Mouse (Mus musculus): Measurements from ENCODE around the gene Bptf.
"Not testable (repeated sequence)": the region's sequence is repeated elsewhere in the genome, so short reads cannot be mapped to it uniquely, and the experiment has no call there.

Gene Bptf

DNA sequence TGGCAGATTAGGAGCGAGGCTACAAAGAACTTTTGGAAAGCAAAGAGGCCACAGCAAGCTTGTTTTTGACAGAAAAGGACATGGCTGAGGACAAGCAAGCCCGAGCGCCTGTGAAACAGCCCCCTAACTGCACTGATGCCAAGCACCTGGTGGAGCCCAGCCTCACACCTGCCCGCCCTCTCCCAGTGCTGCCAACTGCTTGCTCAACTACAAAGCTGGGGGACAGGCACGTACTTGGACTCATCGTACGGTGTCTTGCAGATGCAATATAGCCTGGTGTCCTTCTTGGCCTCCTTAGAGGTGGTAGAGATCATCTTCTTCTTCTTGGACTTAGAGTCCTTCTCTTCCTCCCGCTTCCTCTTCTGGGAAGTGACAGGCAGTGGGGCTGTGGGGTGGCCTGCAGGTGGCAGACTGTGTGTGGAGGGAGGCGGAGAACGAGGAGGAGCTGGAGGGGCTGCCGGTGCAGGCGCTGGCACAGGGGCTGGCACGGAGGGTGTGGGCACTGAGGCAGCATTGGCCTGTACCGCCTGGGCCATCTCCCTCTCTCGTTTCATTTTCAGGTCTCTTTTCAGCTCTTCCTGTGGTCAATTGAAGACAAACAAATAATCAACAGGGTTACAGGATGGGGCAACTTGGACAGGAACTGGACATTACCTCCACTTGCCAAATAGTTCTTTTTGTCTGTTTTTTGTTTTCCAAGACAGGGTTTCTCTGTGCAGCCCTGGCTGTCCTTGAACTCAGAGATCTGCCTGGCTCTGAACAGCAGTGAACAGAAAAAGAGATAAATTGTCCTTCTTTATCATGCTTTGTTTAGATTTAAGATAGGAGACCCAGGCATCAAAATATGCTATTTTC lies 84.9 kb downstream of the Bptf start:
- DNase-seq: no peak

- no peak for DNase-seq
These were observed 86.4 kb downstream of the Bptf start for GRCm38 (mm10) chr11:107045546-107045945.

DNA sequence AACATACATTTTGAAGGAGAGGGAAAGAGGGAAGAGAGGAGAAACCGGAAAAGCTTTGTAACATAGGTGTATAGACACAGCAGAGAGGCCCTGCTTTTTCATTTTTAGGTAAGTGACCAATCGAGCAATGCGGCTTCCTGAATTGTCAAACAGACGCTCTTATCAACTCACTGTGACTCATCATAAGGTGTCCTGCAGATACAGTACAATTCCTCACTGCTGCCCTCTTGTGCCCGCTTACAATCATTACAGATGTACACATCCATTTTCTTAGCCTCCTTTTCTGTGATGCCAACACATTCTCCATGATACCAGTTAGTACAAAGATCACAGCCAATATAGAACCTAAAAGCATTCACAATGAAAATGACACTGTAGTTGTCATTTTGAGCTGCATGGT lies 87.6 kb downstream of the Bptf start:
- DNase-seq: peak; percentile 52 to 61

- DNase-seq: peak in 1 of 2 experiments; percentile 63
These were observed 88.6 kb downstream of the Bptf start for GRCm38 (mm10) chr11:107043361-107043760.

DNA sequence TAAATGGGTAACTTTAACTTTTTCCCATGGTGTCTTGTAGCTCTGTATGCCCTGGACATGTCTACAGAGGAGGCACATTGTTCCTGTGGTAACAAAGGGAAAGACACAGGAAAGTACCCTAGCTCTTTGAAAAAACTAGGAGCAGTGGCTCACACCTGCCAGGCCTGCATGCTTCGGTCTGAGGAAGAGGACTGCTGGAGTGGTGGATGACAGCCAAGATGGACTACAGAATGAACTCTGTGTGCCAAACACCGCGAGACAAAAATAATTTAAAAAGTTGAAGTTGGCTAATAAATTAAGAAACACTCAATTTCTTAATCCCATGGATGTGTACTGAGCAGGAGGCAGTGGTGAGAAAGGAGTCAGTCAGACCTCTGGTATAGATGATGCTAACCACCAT lies 90.5 kb downstream of the Bptf start:
- DNase-seq: no peak

DNA sequence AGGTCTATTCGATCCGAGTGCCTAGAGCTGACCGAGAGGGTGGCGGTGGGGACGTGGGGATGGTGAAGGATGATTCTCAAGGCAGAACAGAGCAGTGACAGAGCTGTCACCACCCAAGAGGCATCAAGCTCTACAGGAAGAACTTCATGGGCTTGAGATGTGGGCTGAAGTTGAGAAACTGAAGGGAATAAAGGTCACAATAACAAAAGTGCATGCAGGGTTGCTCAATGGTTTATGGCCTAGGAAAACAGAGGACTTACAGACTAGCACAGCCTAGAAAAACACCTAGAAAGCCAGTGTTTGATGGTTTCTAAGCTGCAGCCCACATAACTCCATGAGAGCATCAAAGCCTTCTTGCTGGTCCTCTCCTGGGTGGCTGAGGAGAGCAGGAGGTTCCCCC lies 92.5 kb downstream of the Bptf start:
- no peak for DNase-seq

GRCm38 (mm10) chr11:107034085-107034810 lies 97.7 kb downstream of the Bptf start:
- no peak for DNase-seq

DNA sequence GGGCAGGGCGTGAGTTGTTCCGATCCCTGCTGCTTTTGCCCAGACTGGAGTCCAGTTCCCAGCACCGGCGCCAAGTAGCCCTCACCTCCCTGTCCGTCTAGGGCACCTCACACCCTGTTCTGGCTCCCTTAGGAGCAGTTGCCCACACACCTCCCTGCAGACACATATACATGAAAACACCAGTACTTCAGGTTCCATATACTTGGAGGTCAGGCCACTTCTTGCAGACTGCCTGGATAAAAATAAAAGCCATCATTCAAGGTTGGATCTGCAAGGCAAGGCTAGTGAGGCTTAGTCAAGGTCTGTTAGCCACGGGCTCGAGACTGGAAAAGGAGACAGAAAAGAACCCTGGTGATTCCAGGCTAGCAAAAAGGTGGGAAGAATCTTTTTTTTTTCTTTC lies 100.3 kb downstream of the Bptf start:
- DNase-seq: no peak

DNA sequence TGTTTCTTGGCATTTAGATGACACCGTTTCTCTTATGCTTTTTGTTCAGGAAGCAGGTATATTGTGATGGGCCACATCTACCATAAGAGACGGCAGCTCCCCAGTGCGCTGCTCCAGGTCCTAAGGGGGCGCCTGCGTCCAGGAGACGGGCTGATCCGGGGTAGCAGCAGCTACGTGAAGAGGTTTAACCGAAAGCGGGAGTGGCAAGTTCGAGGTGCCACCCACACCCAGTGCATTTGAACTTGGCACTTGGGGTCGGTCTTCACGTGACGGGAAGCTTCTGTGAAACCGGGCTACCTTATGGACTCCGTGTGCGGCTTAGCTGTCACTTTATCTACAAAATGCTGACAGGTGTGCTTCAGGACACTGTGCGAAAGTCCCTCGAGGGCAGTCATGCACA lies 102.4 kb downstream of the Bptf start:
- DNase-seq: no peak

DNA sequence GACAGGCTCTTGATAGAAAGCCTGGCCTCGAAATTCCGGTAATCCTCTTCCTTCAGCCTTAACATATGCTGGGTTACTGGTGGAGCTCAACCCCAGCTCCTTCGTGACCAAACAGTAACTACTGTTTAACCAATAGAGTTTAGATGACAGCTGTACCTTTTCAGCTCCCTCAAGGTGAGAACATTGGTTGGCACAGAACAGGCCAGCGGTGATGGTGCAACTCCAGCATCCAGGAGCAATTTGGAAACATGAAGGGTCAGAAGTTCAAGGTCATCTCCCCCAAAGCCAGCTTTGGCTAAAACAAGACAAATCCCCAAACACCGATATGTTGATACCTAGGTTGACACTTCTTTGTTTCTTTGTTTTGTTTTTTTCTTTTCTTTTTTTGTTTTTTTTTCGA lies 103.2 kb downstream of the Bptf start:
- no peak for DNase-seq

DNA sequence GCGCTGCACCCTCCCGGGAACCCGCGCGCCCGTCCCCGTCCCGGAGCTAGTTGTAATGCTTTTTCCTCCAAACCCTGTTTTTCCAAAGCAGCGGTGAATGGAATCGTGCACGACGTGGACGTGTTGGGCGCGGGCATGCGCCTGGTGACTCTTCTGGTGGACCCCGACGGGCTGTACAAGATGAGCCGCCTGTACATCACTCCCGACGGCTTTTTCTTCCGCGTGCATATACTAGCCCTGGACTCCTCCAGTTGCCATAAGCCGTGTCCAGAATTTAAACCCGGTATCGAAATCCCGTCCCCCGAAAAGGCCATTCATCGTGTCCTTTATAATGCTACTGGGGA lies 103.7 kb downstream of the Bptf start:
- DNase-seq: no peak

- peak; percentile 79 to 81 for DNase-seq
These were observed 104.3 kb downstream of the Bptf start for GRCm38 (mm10) chr11:107027431-107028274.

DNA sequence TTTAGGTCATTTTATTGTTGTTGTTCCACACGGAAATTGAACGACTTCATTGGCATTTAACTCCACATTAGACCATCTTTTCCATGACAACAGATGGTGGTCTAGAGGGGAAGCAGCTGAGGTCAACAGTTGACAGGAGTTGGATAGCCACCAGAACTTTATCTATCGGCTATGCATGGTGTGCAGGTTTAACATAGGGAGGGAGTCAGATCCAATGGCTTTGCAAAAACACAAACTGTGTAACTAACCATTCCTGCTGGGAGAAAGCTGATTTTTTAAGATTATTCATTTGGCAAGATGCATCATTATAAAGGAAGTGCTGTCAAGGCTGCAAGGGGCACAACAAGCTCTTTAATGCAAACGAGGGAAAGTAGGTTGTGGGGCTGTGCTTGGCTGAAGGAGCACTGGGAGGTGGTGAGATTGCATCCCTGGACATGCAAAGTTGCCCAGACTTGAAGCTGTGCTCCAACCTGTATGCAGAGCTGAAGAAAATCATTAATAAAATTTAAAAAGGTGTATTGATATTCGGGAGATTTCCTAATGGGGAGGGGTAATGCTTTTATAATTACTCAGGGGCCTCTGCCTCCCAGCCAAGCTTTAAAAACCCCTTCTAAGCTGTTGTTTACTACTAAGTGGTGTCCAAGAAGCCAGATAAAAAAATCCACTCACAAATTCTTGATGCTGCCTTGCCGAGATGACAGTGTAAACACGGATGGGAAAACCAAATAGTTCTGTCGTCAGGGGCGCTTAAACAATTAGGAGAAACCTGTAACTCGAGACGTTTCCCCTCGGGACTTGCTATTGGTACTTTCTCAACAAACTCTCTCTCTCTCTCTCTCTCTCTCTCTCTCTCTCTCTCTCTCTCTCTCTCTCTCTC lies 105.1 kb downstream of the Bptf start:
- DNase-seq: no peak

GRCm38 (mm10) chr11:107025411-107026321 lies 106.3 kb downstream of the Bptf start, which contains the start of gene 1810010H24Rik:
TSS of gene 1810010H24Rik (plus strand) at chr11:107025681.
- DNase-seq: peak in 1 of 2 experiments; percentile 19

- no peak for DNase-seq
These were observed 107.5 kb downstream of the Bptf start for GRCm38 (mm10) chr11:107024406-107024805.

DNA sequence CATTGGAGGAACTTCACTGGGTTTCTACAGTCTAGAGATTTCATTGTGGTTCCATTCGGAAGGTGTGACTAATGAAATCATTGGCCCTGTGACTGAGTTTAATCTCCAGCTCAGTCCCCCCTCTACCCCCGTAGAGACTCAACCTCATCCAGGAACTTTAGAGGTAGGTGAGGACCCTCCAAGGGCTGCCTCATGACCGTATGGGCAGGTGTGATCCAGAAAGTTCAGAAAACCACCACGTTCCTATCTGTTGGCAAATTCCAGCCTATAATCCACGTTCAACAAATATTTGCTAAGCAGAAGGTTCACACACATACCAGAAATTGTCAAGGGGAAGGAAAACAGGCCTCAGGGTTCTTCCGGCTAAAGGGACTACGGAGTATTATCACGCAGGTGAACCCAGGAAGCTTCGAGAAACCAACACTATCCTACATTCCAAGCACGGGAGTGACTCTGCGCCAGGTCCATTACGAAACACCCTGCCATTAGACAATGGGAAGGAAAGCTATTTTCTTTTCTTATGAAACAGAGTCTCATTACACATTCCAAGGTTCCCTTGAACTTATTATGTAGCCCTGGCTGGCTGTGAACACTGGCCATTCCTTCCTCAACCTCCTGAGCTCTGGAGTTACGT lies 109.8 kb downstream of the Bptf start:
- no peak for DNase-seq

GRCm38 (mm10) chr11:107019722-107020121 lies 112.2 kb downstream of the Bptf start:
- not testable (repeated sequence) for DNase-seq

- DNase-seq: no peak
These were observed 112.6 kb downstream of the Bptf start for GRCm38 (mm10) chr11:107019318-107019717.

DNA sequence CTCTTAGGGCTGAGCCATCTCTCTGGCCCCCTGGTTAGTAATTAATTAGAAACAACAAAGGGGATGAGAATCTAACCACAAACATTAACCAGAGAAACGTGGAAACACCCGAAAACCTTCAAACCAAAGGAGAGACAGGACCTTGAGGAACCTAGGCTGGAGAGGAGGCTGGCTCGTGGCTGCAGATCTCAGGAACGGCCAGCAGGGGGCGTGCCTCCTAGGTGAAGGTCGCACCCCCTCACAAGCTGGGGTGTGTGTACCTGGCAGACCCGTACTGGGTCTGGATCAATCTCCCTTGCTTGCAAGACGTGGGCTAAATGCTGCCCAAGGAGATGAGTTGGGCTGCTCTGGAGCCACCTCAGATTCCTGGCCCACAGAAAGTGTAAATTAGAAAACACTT lies 113.3 kb downstream of the Bptf start:
- no peak for DNase-seq

DNA sequence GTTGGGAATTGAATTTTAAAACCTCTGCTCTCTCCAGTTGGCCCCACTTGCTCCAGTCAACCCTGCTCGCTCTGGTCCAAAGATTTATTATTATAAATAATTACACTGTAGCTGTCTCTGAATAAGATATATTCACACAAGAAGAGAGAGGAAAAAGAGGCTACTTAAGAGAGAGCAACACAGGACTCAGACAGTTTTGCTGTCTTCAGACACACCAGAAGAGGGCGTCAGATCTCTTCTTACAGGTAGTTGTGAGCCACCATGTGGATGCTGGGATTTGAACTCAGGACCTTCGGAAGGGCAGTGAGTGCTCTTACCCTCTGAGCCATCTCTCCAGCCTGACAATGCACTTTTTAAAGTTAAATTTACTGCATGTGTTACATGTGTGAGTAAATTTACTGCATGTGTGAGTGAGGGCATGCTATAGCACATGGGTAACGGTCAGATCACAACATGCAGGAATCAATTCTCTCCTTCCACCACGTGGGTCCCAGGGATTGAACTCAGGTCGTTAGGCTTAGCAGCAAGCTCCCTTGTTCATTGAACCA lies 114.5 kb downstream of the Bptf start:
- no peak for DNase-seq

Data from kidney, adult 8-10 months (tissue).